Mouse (Mus musculus) heart, adult 2 months (tissue): ENCODE data around the gene H2-T24. TPM values are rescaled to one million over a fixed set of nuclear protein-coding genes. Genes with fewer than 3 reads are reported as not detected.

Experiments used
- DNase-seq, 2 experiments: peaks; one replicate each; pipeline ENCODE4 v3.0.0; 2021
- H3K27ac ChIP-seq: fragments of 200-600 bp; 2 replicates; pipeline ENCODE4 v1.8.1; 2022
- H3K27me3 ChIP-seq: fragments of 200-500 bp; 2 replicates; pipeline ENCODE4 v1.6.1; 2012; ENCODE audit warnings: mild to moderate bottlenecking, low read length, inconsistent platforms, mixed read lengths; ENCODE audit not compliant: control insufficient read depth, insufficient read depth
- H3K36me3 ChIP-seq: fragments of 200-500 bp; 2 replicates; pipeline ENCODE4 v1.6.1; 2012; ENCODE audit warnings: low read length, inconsistent platforms; ENCODE audit not compliant: control insufficient read depth, insufficient read depth
- H3K4me1 ChIP-seq: fragments of 200-500 bp; 2 replicates; pipeline ENCODE4 v1.6.1; 2011; ENCODE audit warnings: low read length; ENCODE audit not compliant: control insufficient read depth, insufficient read depth
- H3K4me3 ChIP-seq: fragments of 200-600 bp; 2 replicates; pipeline ENCODE4 v1.8.1; 2022
- H3K79me2 ChIP-seq: fragments of 200-500 bp; replicated peaks from 2 replicates; pipeline ENCODE4 v1.6.1; 2012; ENCODE audit warnings: mild to moderate bottlenecking, inconsistent platforms, low read length, moderate library complexity, mixed read lengths; ENCODE audit not compliant: control insufficient read depth, insufficient read depth
- H3K9ac ChIP-seq: fragments of 200-500 bp; 2 replicates; pipeline ENCODE4 v1.6.1; 2012; ENCODE audit warnings: low read depth, mild to moderate bottlenecking, control low read depth, inconsistent platforms, low read length, mixed read lengths
- CTCF ChIP-seq: fragments of 200-600 bp; IDR thresholded peaks from 2 replicates; pipeline ENCODE4 v1.8.1; 2022; ENCODE audit warnings: antibody characterized with exemption, mild to moderate bottlenecking, moderate library complexity
- EP300 ChIP-seq: fragments of 200-500 bp; IDR thresholded peaks from 2 replicates; pipeline ENCODE4 v1.6.1; 2011; ENCODE audit warnings: low read depth, low read length, control low read depth; ENCODE audit not compliant: insufficient read depth
- POLR2A ChIP-seq: fragments of 200-500 bp; IDR thresholded peaks from 2 replicates; pipeline ENCODE4 v1.6.1; 2011; ENCODE audit warnings: mild to moderate bottlenecking, low read depth, low read length, control low read depth; ENCODE audit not compliant: insufficient read depth
- WGBS: fragments of 180-500 bp; shearing (Covaris S2); methylation state at CpG from one replicate; pipeline ENCODE4 v1.1.7; 2018; 5-methylcytosine and 5-hydroxymethylcytosine counted together
- intact Hi-C: fragments of 180-260 bp; cut with DNase I; formaldehyde crosslinking; loops from one replicate; pipeline ENCODE4 v1.15.1; 2025
- polyA plus RNA-seq: library from polyadenylated mRNA; depleted of rRNA; stranded (reverse); fragments of >200 nt; gene quantifications from 2 replicates; pipeline ENCODE4 v1.2.3, GENCODE M21; 2012
- total RNA-seq, 2 experiments: library from RNA; stranded (reverse); gene quantifications; 2 replicates each; pipeline ENCODE4 v1.2.3; 2021

Gene H2-T24
- total and polyA plus RNA-seq, 3 experiments, result 4.3 to 9.6 (median 7.5) TPM

GRCm38 (mm10) chr17:35980363-35980754 is 40.0 kb downstream of the H2-T24 start:
- Histone ChIP-seq H3K27ac (peak overlapping the region; percentile 89), H3K79me2 (no peaks in the 10 kb centered on the region), H3K4me1 (peaks cover 2% of the 10 kb centered on the region), H3K9ac (peak overlapping the region; percentile 57), H3K27me3 (no peaks in the 10 kb centered on the region), H3K36me3 (no peaks in the 10 kb centered on the region), H3K4me3 (peak overlapping the region; percentile 65)
- TF ChIP-seq POLR2A, result no peak
- no peak for TF ChIP-seq EP300
- no peak for TF ChIP-seq CTCF
- intact Hi-C loops, result no loop called here
- peak; percentile 68 to 73 for DNase-seq
- under 1% methylated on average over 29 of the region's 29 CpGs for WGBS

GRCm38 (mm10) chr17:35979401-35980362 is 40.7 kb downstream of the H2-T24 start, which contains the start of the genes Gnl1 and Prr3:
Gnl1 (plus strand) TSS chr17:35979851.
Prr3 (minus strand) TSS chr17:35980236.
- Histone ChIP-seq H3K9ac (peak within 1 kb of the TSS; percentile 81), H3K27me3 (no peaks in the 10 kb centered on the region), H3K36me3 (no peaks in the 10 kb centered on the region), H3K4me3 (peak within 1 kb of the TSS; percentile 65), H3K27ac (peak within 1 kb of the TSS; percentile 89), H3K4me1 (peaks cover 2% of the 10 kb centered on the region), H3K79me2 (no peaks in the 10 kb centered on the region)
- TF ChIP-seq CTCF (peak; percentile 58), EP300 (no peak)
- intact Hi-C loops, result loop anchor here (1.0 to 10.0 kb wide), 3 partner anchors 9 to 145 kb away; partner anchors contain the start of gene Tubb5
- peak; percentile 92 to 94 for DNase-seq
- under 1% methylated on average over 97 of the region's 109 CpGs for WGBS

GRCm38 (mm10) chr17:35978811-35979400 is 41.5 kb downstream of the H2-T24 start:
- H3K79me2 ChIP-seq, result no peaks in the 10 kb centered on the region
- H3K27ac ChIP-seq, result peak overlapping the region; percentile 89
- H3K4me3 ChIP-seq, result peak overlapping the region; percentile 65
- no peak for DNase-seq
- H3K4me1 ChIP-seq, result peaks cover 2% of the 10 kb centered on the region
- intact Hi-C loops, result loop anchor here (1.0 to 10.0 kb wide), 3 partner anchors 9 to 144 kb away; partner anchors contain the start of gene Tubb5
- under 1% methylated on average over 41 of the region's 41 CpGs for WGBS
- no peaks in the 10 kb centered on the region for H3K27me3 ChIP-seq
- peak overlapping the region; percentile 81 for H3K9ac ChIP-seq
- H3K36me3 ChIP-seq, result no peaks in the 10 kb centered on the region
- TF ChIP-seq CTCF (no peak), POLR2A (0 out of 2 replicates have a peak, but pooled peaks have one; percentile 39)

GRCm38 (mm10) chr17:35972131-35972530 is 48.2 kb downstream of the H2-T24 start:
- no peak overlapping the region for H3K4me3 ChIP-seq
- H3K36me3 ChIP-seq, result no peaks in the 10 kb centered on the region
- intact Hi-C loops, result loop anchor here (10.0 kb wide), 1 partner anchor 137 kb away; the partner anchor contains the start of gene Tubb5
- no peak for TF ChIP-seq CTCF
- no peak overlapping the region for H3K9ac ChIP-seq
- H3K27ac ChIP-seq, result no peak overlapping the region
- peaks cover 1% of the 10 kb centered on the region; the same call in 1 of the 2 replicates for H3K79me2 ChIP-seq
- no peaks in the 10 kb centered on the region for H3K27me3 ChIP-seq
- no peak for DNase-seq
- WGBS, result 37% methylated on average over 1 of the region's 1 CpGs
- peaks cover 9% of the 10 kb centered on the region for H3K4me1 ChIP-seq

- H3K4me3 ChIP-seq, result peak within 1 kb of the TSS; percentile 91
- peak within 1 kb of the TSS; percentile 87 for H3K9ac ChIP-seq
- WGBS, result under 1% methylated on average over 68 of the region's 68 CpGs
- H3K27me3 ChIP-seq, result no peaks in the 10 kb centered on the region
- intact Hi-C loops, result loop anchor here (1.0 to 10.0 kb wide), 2 partner anchors 10 to 135 kb away; partner anchors contain the start of genes Gnl1 and Tubb5
- peaks cover 9% of the 10 kb centered on the region for H3K4me1 ChIP-seq
- H3K36me3 ChIP-seq, result no peaks in the 10 kb centered on the region
- peak; percentile 99 to 100 for DNase-seq
- TF ChIP-seq EP300 (peak; percentile 46; the same call in 1 of the 2 replicates), POLR2A (peak; percentile 95), CTCF (no peak)
- peaks cover 1% of the 10 kb centered on the region; the same call in 1 of the 2 replicates for H3K79me2 ChIP-seq
- peak within 1 kb of the TSS; percentile 86 for H3K27ac ChIP-seq
Measured at GRCm38 (mm10) chr17:35969418-35970389, 50.7 kb downstream of the H2-T24 start, which contains the start of gene Abcf1. Abcf1 (minus strand) TSS chr17:35969761.
